Comparison of ENCODE assay signal across 8 mouse cellular contexts in the genomic region with DNA sequence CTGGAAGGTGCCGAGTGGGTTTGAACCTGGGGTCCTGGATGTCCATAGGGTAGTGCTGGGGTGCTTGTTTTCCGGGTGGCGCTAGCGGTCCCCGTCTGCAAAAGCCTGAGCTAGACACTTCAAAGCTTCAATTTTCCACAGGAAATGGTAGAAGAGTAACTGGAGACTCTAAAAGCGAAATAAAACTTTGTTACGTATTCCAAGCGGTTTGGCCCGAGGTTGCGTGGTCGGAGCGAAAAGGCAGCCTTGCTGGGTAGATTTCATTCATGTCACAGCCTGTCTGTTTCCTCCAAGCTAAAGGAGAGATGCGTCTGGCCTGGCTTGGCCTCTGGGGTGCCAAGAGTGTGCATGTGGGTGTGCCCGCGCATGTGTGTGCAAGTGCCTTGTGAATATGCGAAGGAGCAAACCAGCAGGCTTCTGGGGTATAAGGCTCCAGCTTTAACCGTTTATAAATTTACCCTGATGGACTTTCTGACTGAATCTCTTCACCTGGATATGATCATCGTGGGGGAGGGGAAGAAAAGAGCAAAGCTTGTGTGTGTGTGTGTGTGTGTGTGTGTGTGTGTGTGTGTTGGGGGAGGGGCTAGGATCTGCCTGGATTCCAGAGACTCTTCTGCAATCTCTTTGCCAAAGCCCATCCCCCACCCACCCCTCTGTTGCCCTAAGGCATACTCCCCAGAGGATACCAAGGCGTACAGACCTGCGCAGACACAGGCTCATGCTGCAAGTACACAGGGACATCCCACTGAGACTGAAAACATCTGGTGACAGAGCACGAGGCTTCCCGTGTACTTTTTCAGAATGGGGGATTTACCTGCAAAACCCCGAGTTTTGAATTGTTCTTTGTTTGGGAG. TPM values are rescaled to one million over a fixed set of nuclear protein-coding genes. Genes with fewer than 3 reads are reported as not detected.
DNase-seq lines count a peak whose midpoint lies in the region; ATAC-seq and TF ChIP-seq lines count a peak whose summit lies in the region.

No protein-coding gene starts in this region.

- ATAC-seq in intestine, embryonic 15.5 days: no peak
- no peak for ATAC-seq in intestine, postnatal 0 days
- ATAC-seq in forebrain, embryonic 12.5 days (ENCODE audit: low FRiP score): no peak
- ATAC-seq in midbrain, embryonic 14.5 days (ENCODE audit: low FRiP score, low TSS enrichment): no peak

- H3K27ac ChIP-seq in intestine, embryonic 15.5 days: no peak overlapping the region
- H3K27ac ChIP-seq in intestine, postnatal 0 days (ENCODE audit: low read depth, low read length): no peak overlapping the region
- no peak overlapping the region for H3K27ac ChIP-seq in forebrain, embryonic 12.5 days
- no peak overlapping the region for H3K27ac ChIP-seq in midbrain, embryonic 14.5 days (replicated peaks; ENCODE audit: low read depth, low read length)

- intact Hi-C loops in left cerebral cortex, postnatal 14 days (cut with DNase I): loop anchor here (5.0 kb wide), 1 partner anchor 167 kb away; no protein-coding TSS in a partner anchor

- TF ChIP-seq CTCF in intestine, postnatal 0 days (IDR thresholded peaks at IDR 0.05; ENCODE audit: low read depth): no peak

- H3K27me3 ChIP-seq in intestine, embryonic 15.5 days (replicated peaks): peaks cover 16% of the 10 kb centered on the region
- H3K27me3 ChIP-seq in intestine, postnatal 0 days (replicated peaks; ENCODE audit: control insufficient read depth, insufficient read depth, low read length): peaks cover 23% of the 10 kb centered on the region
- H3K27me3 ChIP-seq in forebrain, embryonic 12.5 days: peaks cover 32% of the 10 kb centered on the region
- H3K27me3 ChIP-seq in midbrain, embryonic 14.5 days (ENCODE audit: control insufficient read depth, insufficient read depth, low read length): no peaks in the 10 kb centered on the region

- H3K9me3 ChIP-seq in intestine, embryonic 15.5 days: no peaks in the 10 kb centered on the region
- H3K9me3 ChIP-seq in intestine, postnatal 0 days (ENCODE audit: control insufficient read depth): no peaks in the 10 kb centered on the region
- no peaks in the 10 kb centered on the region for H3K9me3 ChIP-seq in forebrain, embryonic 12.5 days
- no peaks in the 10 kb centered on the region for H3K9me3 ChIP-seq in midbrain, embryonic 14.5 days (ENCODE audit: control insufficient read depth, low read length)

- H3K36me3 ChIP-seq in intestine, embryonic 15.5 days: no peaks in the 10 kb centered on the region
- no peaks in the 10 kb centered on the region for H3K36me3 ChIP-seq in intestine, postnatal 0 days (ENCODE audit: control insufficient read depth, insufficient read depth)
- H3K36me3 ChIP-seq in forebrain, embryonic 12.5 days (replicated peaks): no peaks in the 10 kb centered on the region
- no peaks in the 10 kb centered on the region for H3K36me3 ChIP-seq in midbrain, embryonic 14.5 days (ENCODE audit: control insufficient read depth, insufficient read depth, low read length)

- peak; percentile 76 for DNase-seq in ES-CJ7 (ENCODE audit: low read depth, low spot score)
- peak; percentile 61 for DNase-seq in midbrain, embryonic 14.5 days
- DNase-seq in c-Kit-positive CD71-positive TER-119-positive erythroid progenitor cells, embryonic 14.5 days (ENCODE audit: low spot score): no peak
- DNase-seq in adrenal gland, adult 8-10 months: no peak
- no peak for DNase-seq in left cerebral cortex, postnatal 14 days (ENCODE audit: low spot score in 2 of 2)

- peak overlapping the region; percentile 4; the same call in 1 of the 2 replicates for H3K4me3 ChIP-seq in intestine, embryonic 15.5 days (replicated peaks)
- no peak overlapping the region for H3K4me3 ChIP-seq in intestine, postnatal 0 days (ENCODE audit: low read depth, low read length)
- peak overlapping the region; percentile 61 for H3K4me3 ChIP-seq in forebrain, embryonic 12.5 days (replicated peaks)
- H3K4me3 ChIP-seq in midbrain, embryonic 14.5 days (replicated peaks; ENCODE audit: low read depth, low read length): peak overlapping the region; percentile 61

- no peak overlapping the region for H3K9ac ChIP-seq in intestine, embryonic 15.5 days
- H3K9ac ChIP-seq in intestine, postnatal 0 days (ENCODE audit: low read depth, low read length): no peak overlapping the region
- H3K9ac ChIP-seq in forebrain, embryonic 12.5 days: peak overlapping the region; percentile 29; the same call in 1 of the 2 replicates
- H3K9ac ChIP-seq in midbrain, embryonic 14.5 days (replicated peaks; ENCODE audit: low read length): peak overlapping the region; percentile 26; the same call in 1 of the 2 replicates

- H3K4me1 ChIP-seq in intestine, embryonic 15.5 days (replicated peaks): peaks cover 8% of the 10 kb centered on the region
- peaks cover 7% of the 10 kb centered on the region; the same call in 1 of the 2 replicates for H3K4me1 ChIP-seq in intestine, postnatal 0 days (replicated peaks; ENCODE audit: control insufficient read depth, insufficient read depth, low read length)
- peaks cover 42% of the 10 kb centered on the region for H3K4me1 ChIP-seq in forebrain, embryonic 12.5 days
- H3K4me1 ChIP-seq in midbrain, embryonic 14.5 days (ENCODE audit: control insufficient read depth, insufficient read depth, low read length): peaks cover 35% of the 10 kb centered on the region

- H3K4me2 ChIP-seq in intestine, embryonic 15.5 days (replicated peaks): peak overlapping the region; percentile 96
- no peak overlapping the region for H3K4me2 ChIP-seq in intestine, postnatal 0 days (replicated peaks; ENCODE audit: low read depth)
- peak overlapping the region; percentile 100 for H3K4me2 ChIP-seq in forebrain, embryonic 12.5 days
- peak overlapping the region; percentile 100 for H3K4me2 ChIP-seq in midbrain, embryonic 14.5 days (ENCODE audit: low read length)

- 55% methylated on average over 23 of the region's 23 CpGs for WGBS in intestine, embryonic 15.5 days
- WGBS in intestine, postnatal 0 days: 64% methylated on average over 23 of the region's 23 CpGs
- 47% methylated on average over 23 of the region's 23 CpGs for WGBS in forebrain, embryonic 12.5 days
- 48% methylated on average over 23 of the region's 23 CpGs for WGBS in midbrain, embryonic 14.5 days

RNA-seq across cellular contexts. Expression of a gene that starts 2.9 kb away (rescaled TPM):
- 1.5 and 1.6 TPM in 2 replicates for polyA plus RNA-seq in intestine, embryonic 15.5 days (2015; fragmentation: Nextera tagmentation; extraction: Ambion mirVana)
- polyA plus RNA-seq in intestine, postnatal 0 days (2015; fragmentation: Nextera tagmentation; extraction: Ambion mirVana): 0.34 and 0.39 TPM in 2 replicates
- polyA plus RNA-seq in forebrain, embryonic 12.5 days (2016; fragmentation: Nextera tagmentation; extraction: Ambion mirVana): 8.1 and 9.1 TPM in 2 replicates
- 16.1 and 19.4 TPM in 2 replicates for polyA plus RNA-seq in midbrain, embryonic 14.5 days (2014; fragmentation: Nextera tagmentation; extraction: Ambion mirVana)
- total RNA-seq in adrenal gland, adult 8-10 months (2022): 10 to 100 TPM in 2 of 4 experiments, 1 to 10 TPM in 2; 6.7 to 17.5 (median 12.3) TPM
- total RNA-seq in left cerebral cortex, postnatal 14 days (2021): 10 to 100 TPM; 28.5 to 29.7 TPM

Comparison
In these comparisons a context has a peak if more than half of its experiments do, and no peak if none do; other contexts are left out.
1. H3K9ac ChIP-seq: peak in forebrain, embryonic 12.5 days (single experiment) and midbrain, embryonic 14.5 days (single experiment); none in intestine, embryonic 15.5 days (single experiment) and intestine, postnatal 0 days (single experiment).
2. DNase-seq: peak in ES-CJ7 (single experiment) and midbrain, embryonic 14.5 days (single experiment); none in c-Kit-positive CD71-positive TER-119-positive erythroid progenitor cells, embryonic 14.5 days (single experiment), adrenal gland, adult 8-10 months (single experiment) and left cerebral cortex, postnatal 14 days (0 of 2).